Mouse (Mus musculus): ENCODE measurements at regions not wholly inside any gene's neighbourhood (a gene's known extent, or its start where the extent isn't known, plus 50 kb on each side); places are given as distances from the start of the nearest gene placed in this dataset.

DNA sequence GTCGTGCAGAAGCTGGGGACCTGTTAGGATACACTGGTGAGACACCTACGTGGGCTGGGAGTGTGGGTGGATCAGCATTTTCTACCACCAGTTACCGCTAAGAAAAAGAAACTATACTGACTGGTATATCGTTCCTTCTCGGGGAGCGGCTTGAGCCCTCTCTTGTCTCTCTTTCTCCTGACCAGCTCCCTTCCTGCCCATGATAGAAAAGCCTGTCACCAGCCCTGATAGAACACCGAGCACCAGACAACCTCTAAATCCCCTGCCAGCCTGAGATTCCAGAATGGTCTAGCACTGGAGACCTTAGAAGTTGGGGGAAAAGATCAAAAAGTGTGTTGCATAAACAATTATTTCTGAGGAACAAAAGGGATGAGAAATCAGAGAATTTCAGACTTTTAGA is 76.3 kb upstream of the Kcnd3 start:
- no peak for DNase-seq (ENCODE audit: low read depth, low spot score)

GRCm38 (mm10) chr3:105376346-105376745 is 75.8 kb upstream of the Kcnd3 start:
- no peak for DNase-seq (ENCODE audit: low read depth, low spot score)

DNA sequence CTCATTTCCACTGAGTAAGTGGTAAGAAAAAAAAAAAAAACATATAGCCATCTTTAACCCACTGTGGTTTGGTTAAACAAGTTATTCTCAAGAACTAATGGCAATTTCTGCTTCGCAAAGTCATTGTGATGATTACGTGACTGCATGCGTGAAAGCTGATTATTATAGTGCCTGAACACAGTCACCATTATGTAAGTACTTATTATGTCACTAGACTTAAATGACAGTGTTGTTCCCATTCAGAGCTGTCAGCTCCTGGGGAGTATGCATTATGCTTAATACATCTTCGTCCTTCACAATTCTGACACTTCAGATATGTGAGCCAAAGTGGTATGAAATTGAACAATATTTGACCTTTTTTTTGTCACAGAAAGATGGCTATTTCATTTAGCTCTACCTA is 71.3 kb upstream of the Kcnd3 start:
- DNase-seq (ENCODE audit: low read depth, low spot score) = no peak

GRCm38 (mm10) chr3:105392611-105393514 is 59.3 kb upstream of the Kcnd3 start:
- DNase-seq (ENCODE audit: low read depth, low spot score) = no peak
